In the genomic region with DNA sequence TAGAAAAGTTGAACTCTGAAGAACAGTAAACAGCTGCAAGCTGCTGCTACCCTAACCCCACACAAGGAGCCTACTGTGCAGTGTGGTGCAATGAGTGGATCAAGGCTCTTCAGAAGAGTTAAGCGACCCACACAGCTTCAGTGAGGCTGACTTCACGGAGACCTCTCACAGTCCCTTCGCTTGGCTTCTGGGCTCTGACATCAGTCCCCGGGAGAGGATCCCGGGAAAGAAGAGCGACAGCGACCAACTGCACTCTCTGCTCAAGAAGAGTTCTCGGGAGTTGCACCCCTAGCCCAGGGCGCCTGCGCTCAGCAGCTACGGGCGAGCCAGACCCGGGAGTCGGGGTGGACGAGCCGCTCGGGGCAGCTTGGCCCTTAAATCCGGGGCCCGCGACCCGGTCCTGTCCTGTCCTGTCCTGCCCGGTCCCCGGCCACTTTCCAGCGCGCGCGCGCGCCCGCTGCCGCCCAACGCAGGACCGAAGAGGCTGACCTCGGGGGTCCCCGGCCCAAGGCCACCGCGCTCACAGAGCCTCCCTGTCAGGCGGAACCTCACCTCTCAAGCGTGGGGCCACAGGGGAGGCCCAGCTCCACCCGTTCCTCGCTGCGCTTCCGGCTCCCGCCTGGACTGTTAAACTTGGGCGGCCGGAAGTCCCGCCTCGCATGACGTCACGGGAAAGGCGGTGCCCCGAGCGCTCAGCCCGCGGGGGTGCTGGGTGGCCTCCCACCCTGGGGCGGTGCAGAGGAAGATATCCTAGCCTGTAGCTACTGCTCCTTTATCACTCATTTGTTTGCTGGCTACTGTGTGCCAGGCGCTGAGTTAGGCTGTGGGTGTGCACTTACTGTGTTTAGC, we compare ENCODE assay signal across 8 mouse cellular contexts. TPM values are rescaled to one million over a fixed set of nuclear protein-coding genes. Genes with fewer than 3 reads are reported as not detected.
A peak's percentile ranks its signal among the peaks of the same experiment; 100 is the strongest.
DNase-seq lines count a peak whose midpoint lies in the region; ATAC-seq lines count a peak whose summit lies in the region.

TSS of gene Nedd1 (minus strand) at position 650 of the 849 bp plus-strand sequence.

- under 1% methylated on average over 57 of the region's 57 CpGs for WGBS in forebrain, embryonic 11.5 days
- under 1% methylated on average over 57 of the region's 57 CpGs for WGBS in heart, embryonic 16.5 days
- WGBS in liver, embryonic 15.5 days (ENCODE audit: insufficient replicate concordance), result under 1% methylated on average over 57 of the region's 57 CpGs
- WGBS in neural tube, embryonic 12.5 days, result under 1% methylated on average over 57 of the region's 57 CpGs

- no peaks in the 10 kb centered on the region; the same call in 1 of the 2 replicates for H3K36me3 ChIP-seq in forebrain, embryonic 11.5 days (ENCODE audit: control insufficient read depth, insufficient read depth, low read length)
- no peaks in the 10 kb centered on the region for H3K36me3 ChIP-seq in heart, embryonic 16.5 days (ENCODE audit: control insufficient read depth, insufficient read depth)
- peaks cover 11% of the 10 kb centered on the region for H3K36me3 ChIP-seq in liver, embryonic 15.5 days (replicated peaks)
- H3K36me3 ChIP-seq in neural tube, embryonic 12.5 days, result peaks cover 5% of the 10 kb centered on the region; the same call in 1 of the 2 replicates

- no peaks in the 10 kb centered on the region for H3K27me3 ChIP-seq in forebrain, embryonic 11.5 days (ENCODE audit: control insufficient read depth, insufficient read depth, low read length)
- H3K27me3 ChIP-seq in heart, embryonic 16.5 days (ENCODE audit: control insufficient read depth, insufficient read depth, low read length), result no peaks in the 10 kb centered on the region
- H3K27me3 ChIP-seq in liver, embryonic 15.5 days, result no peaks in the 10 kb centered on the region
- no peaks in the 10 kb centered on the region for H3K27me3 ChIP-seq in neural tube, embryonic 12.5 days (replicated peaks)

- ATAC-seq in forebrain, embryonic 11.5 days (replicated peaks; ENCODE audit: low FRiP score), result peak; percentile 98
- ATAC-seq in heart, embryonic 16.5 days (replicated peaks; ENCODE audit: extremely low read depth, insufficient read depth, low FRiP score), result peak; percentile 98
- ATAC-seq in liver, embryonic 15.5 days (ENCODE audit: insufficient read depth), result peak; percentile 99
- peak; percentile 98 for ATAC-seq in neural tube, embryonic 12.5 days (ENCODE audit: low FRiP score, low read depth)

- peak within 1 kb of the TSS; percentile 71 for H3K27ac ChIP-seq in forebrain, embryonic 11.5 days (ENCODE audit: low read depth, low read length)
- H3K27ac ChIP-seq in heart, embryonic 16.5 days (ENCODE audit: low read length), result peak within 1 kb of the TSS; percentile 96
- H3K27ac ChIP-seq in liver, embryonic 15.5 days (replicated peaks), result peak within 1 kb of the TSS; percentile 96
- H3K27ac ChIP-seq in neural tube, embryonic 12.5 days, result peak within 1 kb of the TSS; percentile 15; the same call in 1 of the 2 replicates

- H3K9ac ChIP-seq in forebrain, embryonic 11.5 days (ENCODE audit: low read length), result peak within 1 kb of the TSS; percentile 95
- peak within 1 kb of the TSS; percentile 98 for H3K9ac ChIP-seq in heart, embryonic 16.5 days (ENCODE audit: low read length)
- peak within 1 kb of the TSS; percentile 94 for H3K9ac ChIP-seq in liver, embryonic 15.5 days
- H3K9ac ChIP-seq in neural tube, embryonic 12.5 days, result peak within 1 kb of the TSS; percentile 66

- H3K4me3 ChIP-seq in forebrain, embryonic 11.5 days (ENCODE audit: low read depth, low read length), result peak within 1 kb of the TSS; percentile 93
- peak within 1 kb of the TSS; percentile 98 for H3K4me3 ChIP-seq in heart, embryonic 16.5 days (ENCODE audit: low read length)
- peak within 1 kb of the TSS; percentile 98 for H3K4me3 ChIP-seq in liver, embryonic 15.5 days (replicated peaks)
- peak within 1 kb of the TSS; percentile 67 for H3K4me3 ChIP-seq in neural tube, embryonic 12.5 days

- no peaks in the 10 kb centered on the region for H3K9me3 ChIP-seq in forebrain, embryonic 11.5 days (ENCODE audit: control insufficient read depth, low read length)
- H3K9me3 ChIP-seq in heart, embryonic 16.5 days (replicated peaks; ENCODE audit: control insufficient read depth, low read length), result peaks cover 3% of the 10 kb centered on the region
- 0 out of 2 replicates have a peak, but pooled peaks cover 4% of the 10 kb centered on the region for H3K9me3 ChIP-seq in liver, embryonic 15.5 days (replicated peaks)
- H3K9me3 ChIP-seq in neural tube, embryonic 12.5 days, result no peaks in the 10 kb centered on the region

- DNase-seq in CD8-positive naive resting alpha-beta T cell, adult 2 months (ENCODE audit: low read depth in 2 of 2, low spot score in 2 of 2), result peak; percentile 95 to 96
- DNase-seq in c-Kit-positive CD71-negative TER-119-negative erythroid progenitor cells, embryonic 14.5 days (ENCODE audit: low read depth), result peak; percentile 90
- DNase-seq in forebrain, embryonic 11.5 days (ENCODE audit: low spot score), result peak; percentile 95
- DNase-seq in kidney, postnatal 36 days, result peak; percentile 95 to 97
- DNase-seq in telencephalon, adult 2 months (ENCODE audit: low read depth, low spot score), result peak; percentile 54

- peak within 1 kb of the TSS; percentile 70 for H3K4me2 ChIP-seq in forebrain, embryonic 11.5 days (ENCODE audit: low read depth, low read length, severe bottlenecking)
- peak within 1 kb of the TSS; percentile 91 for H3K4me2 ChIP-seq in heart, embryonic 16.5 days (ENCODE audit: low read depth, low read length)
- H3K4me2 ChIP-seq in liver, embryonic 15.5 days, result peak within 1 kb of the TSS; percentile 75
- peak within 1 kb of the TSS; percentile 82 for H3K4me2 ChIP-seq in neural tube, embryonic 12.5 days (replicated peaks)

- H3K4me1 ChIP-seq in forebrain, embryonic 11.5 days (replicated peaks; ENCODE audit: control insufficient read depth, insufficient read depth, low read length), result 0 out of 2 replicates have a peak, but pooled peaks cover 1% of the 10 kb centered on the region
- peaks cover 23% of the 10 kb centered on the region for H3K4me1 ChIP-seq in heart, embryonic 16.5 days (ENCODE audit: control insufficient read depth, insufficient read depth, low read length)
- H3K4me1 ChIP-seq in liver, embryonic 15.5 days (replicated peaks), result peaks cover 22% of the 10 kb centered on the region
- H3K4me1 ChIP-seq in neural tube, embryonic 12.5 days, result peaks cover 10% of the 10 kb centered on the region

RNA-seq across cellular contexts. Expression of gene Nedd1, which starts in this region (rescaled TPM):
- 62.6 and 67.9 TPM in 2 replicates for polyA plus RNA-seq in forebrain, embryonic 11.5 days (2014; fragmentation: Nextera tagmentation; extraction: Ambion mirVana)
- polyA plus RNA-seq in heart, embryonic 16.5 days (2015; fragmentation: Nextera tagmentation; extraction: Ambion mirVana), result 39.0 and 42.7 TPM in 2 replicates
- polyA plus RNA-seq in liver, embryonic 15.5 days (2015; fragmentation: Nextera tagmentation; extraction: Ambion mirVana), result 22.7 and 23.7 TPM in 2 replicates
- 40.0 and 44.8 TPM in 2 replicates for polyA plus RNA-seq in neural tube, embryonic 12.5 days (2016; fragmentation: Nextera tagmentation; extraction: Ambion mirVana)

Comparison
In these comparisons a context has a peak if more than half of its experiments do, and no peak if none do; other contexts are left out.
1. Peak in every context shown above with its lines: DNase-seq, ATAC-seq, H3K4me3 ChIP-seq and H3K27ac ChIP-seq.
2. H3K27ac ChIP-seq: peak in every context shown above with its lines; median percentile 96 in heart, embryonic 16.5 days; 96 in liver, embryonic 15.5 days; 71 in forebrain, embryonic 11.5 days; 15 in neural tube, embryonic 12.5 days.